Mouse (Mus musculus): ENCODE measurements around the gene Tsc2.

Gene Tsc2

DNA sequence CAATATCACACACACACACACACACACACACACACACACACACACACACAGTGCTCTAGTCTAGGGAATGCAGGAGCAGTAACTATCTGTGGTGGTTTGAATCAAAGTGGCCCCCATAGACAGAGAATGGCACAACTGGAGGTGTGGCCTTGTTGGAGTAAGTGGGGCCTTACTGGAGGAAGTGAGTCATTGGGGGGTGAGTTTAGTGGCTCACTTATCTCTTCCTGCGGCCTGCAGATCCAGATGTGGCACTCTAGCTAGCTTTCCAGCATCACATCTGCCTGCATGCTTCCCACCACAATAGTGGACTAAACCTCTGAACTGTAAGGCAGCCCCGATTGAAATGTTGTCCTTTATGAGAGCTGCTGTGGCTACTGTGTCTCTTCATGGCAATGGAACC is 21.7 kb downstream of the Tsc2 start:
- DNase-seq (ENCODE audit: low read depth, low spot score) = no peak

DNA sequence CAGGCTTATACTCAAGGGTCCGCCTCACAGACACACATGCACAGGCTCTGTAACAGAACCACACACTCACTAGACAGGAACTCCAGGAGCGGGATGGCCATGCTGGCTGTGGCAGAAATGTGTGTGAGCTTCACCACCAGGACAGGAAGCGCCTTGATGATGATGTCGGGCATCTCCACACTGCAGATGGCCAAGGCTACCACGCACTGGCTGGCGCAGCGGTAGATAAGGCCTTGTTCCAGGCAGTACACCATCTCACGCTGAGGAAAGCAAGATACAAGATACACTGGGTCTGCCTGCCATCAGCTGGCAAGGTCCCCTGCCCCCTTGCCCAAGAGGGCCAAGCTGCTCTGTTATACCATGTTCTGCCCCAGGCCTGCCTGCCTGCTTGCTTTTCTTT is 23.6 kb downstream of the Tsc2 start:
- DNase-seq (ENCODE audit: low read depth, low spot score) = no peak

DNA sequence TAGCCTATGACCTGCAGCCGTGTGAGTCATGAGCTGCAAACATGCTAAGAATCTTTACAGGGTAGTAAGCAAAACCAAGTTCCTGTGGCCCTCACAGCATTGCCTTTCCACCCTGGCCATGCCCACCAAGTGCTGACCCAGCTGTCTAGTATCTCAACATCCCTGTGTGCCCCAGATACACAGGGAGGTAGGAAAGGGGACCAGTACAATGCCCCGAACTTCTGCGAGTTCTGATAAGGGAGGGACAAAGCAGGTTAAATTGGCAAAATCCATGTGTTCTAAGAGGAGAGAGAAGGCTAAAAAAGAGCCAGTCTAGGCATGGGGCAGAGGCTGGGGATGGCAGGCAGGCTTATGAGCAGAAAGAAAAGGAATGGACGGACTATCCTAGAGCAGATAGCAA is 24.1 kb downstream of the Tsc2 start:
- DNase-seq (ENCODE audit: low read depth, low spot score) = no peak

DNA sequence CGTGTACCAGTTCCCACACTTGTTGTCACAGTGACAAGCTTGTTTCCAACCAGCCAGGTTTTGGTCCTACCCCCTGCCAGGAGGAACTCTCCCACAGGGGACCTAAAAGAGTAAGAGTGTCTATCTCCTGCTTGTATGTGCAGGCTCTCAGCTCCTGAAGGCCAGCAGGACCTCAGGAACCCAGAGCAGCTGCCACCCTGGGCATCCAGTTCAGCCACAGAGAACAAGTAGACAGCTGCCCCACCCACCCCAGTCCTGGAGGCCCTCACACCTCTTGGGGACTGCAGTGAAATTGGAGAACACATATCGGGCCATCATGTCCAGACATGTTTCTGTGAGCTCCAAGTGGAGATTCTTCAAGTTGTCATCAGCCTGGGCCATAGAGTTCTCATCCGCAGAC is 27.9 kb downstream of the Tsc2 start:
- no peak for DNase-seq (ENCODE audit: low read depth, low spot score)

- DNase-seq (ENCODE audit: low read depth, low spot score) = no peak
These were observed 28.5 kb downstream of the Tsc2 start for GRCm38 (mm10) chr17:24603961-24604360.

- DNase-seq (ENCODE audit: low read depth, low spot score) = no peak
These were observed 31.9 kb downstream of the Tsc2 start for GRCm38 (mm10) chr17:24600502-24600901.

- no peak for DNase-seq (ENCODE audit: low read depth, low spot score)
These were observed 34.4 kb downstream of the Tsc2 start for GRCm38 (mm10) chr17:24597989-24598388.

DNA sequence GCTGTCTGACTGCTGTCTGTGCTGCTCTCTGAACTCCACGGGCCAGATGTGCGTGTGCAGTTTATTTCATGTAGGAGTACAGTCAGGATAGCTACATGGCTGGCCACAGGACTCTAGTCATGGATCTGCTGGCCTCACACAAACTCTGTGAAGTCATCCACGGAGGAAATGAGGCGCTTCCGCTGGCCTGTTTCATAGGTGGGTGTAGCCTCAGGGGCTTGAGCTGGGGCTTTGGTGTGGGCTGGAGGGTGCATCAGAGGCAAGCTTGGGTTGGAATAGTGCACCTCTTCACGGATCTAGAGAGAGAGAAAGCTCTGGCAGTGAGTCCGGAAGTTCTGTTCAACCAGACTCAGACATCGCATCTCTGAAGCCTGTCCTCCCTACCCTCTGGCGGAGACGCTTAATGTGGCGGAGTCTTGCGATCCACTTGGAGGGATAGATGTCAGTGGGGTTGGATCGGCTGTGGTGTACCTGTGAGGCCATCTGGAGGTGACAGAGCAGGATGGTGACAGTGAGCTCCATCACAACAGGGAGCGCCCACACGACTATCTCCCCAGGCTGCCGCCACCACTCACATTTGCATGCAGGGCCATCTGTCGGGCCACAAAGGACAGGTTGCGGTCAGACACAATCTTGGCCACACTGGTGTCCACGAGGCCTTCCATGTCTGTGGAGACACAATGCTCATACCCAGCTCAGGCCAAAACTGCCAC is 35.8 kb downstream of the Tsc2 start:
- no peak for DNase-seq (ENCODE audit: low read depth, low spot score)

DNA sequence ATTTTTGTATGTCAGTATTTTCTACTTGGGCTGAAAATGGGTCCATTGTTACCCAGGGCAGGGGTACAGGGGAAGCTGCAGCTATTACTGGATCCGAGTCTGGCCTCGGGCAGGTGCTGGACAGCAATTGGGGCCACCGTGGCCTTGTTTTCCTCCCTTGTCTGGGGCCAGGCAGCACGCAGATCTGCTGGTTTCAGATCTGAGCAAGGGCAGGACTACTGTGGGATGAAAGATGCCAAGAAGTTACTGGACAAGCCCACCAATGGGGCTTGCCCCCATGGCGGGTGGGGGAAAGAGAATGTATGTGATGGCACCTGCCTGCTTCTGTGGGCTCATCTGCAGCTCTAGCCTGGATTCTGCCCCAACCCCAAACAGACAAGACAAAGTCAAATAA is 36.4 kb downstream of the Tsc2 start:
- no peak for DNase-seq (ENCODE audit: low read depth, low spot score)

DNA sequence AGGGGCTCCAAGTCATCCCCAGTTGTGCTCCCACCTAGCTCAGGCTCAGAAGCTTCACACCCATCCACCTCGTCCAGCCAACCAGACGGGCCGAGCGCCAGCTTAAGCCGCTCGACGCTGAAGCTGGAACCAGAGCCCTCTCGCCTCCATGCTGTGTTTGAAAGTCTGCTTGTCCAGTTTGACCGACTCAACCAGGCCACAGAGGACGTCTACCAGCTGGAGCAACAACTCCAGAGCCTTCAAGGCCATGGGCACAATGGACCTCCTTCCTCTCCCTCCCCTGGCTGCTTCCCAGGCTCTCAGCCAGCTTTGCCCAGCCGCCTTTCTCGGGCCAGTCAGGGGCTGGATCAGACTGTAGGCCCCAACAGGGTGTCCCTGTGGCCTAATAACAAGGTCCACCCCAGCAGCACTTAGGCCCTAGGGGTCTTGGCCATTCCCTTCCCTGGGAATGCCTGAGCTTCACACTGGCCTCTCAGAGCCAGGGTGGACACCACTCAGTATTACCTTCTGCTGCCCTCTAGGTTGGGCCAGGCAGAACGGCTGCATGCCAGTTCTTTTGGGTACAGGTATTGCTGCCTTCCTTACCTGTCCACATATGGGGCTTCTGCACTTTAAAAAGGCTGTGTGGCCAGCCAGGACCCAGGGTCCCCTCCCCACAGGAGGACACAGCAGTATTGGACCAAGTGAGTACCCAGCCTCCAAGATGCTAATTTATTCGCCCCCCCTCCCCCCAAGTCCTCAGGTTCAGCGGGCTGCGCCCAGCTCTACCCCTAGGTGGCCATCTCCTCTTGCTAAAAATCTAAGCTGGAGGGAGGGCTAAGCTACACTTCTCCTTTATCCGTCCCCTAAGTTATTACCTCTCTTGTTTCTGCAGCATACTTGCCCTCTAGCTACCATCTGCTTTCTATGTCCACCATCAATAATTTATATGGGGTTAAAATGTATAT is 37.0 kb downstream of the Tsc2 start:
- no peak for DNase-seq (ENCODE audit: low read depth, low spot score)

- DNase-seq (ENCODE audit: low read depth, low spot score) = no peak
These were observed 38.2 kb downstream of the Tsc2 start for GRCm38 (mm10) chr17:24593992-24594890.

GRCm38 (mm10) chr17:24593248-24593647 is 39.2 kb downstream of the Tsc2 start:
- no peak for DNase-seq (ENCODE audit: low read depth, low spot score)

DNA sequence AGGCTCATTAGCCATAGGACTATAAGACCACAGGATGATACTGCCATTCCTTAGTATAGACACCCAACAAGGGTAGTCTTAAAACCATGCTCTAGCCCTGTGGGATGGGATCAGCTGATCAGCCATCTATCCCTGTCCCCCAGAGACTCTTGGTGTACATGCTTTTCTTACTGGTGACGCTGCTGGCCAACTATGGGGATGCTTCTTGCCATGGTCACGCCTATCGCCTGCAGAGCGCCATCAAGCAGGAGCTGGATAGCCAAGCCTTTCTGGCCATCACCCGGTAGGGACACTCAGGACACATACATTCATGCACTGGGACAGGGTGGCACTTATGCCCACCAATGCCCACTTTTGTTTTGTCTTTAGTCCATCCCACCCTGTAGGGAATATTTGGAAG is 40.7 kb downstream of the Tsc2 start:
- DNase-seq (ENCODE audit: low read depth, low spot score) = no peak

- no peak for DNase-seq (ENCODE audit: low read depth, low spot score)
These were observed 41.5 kb downstream of the Tsc2 start for GRCm38 (mm10) chr17:24590943-24591342.

DNA sequence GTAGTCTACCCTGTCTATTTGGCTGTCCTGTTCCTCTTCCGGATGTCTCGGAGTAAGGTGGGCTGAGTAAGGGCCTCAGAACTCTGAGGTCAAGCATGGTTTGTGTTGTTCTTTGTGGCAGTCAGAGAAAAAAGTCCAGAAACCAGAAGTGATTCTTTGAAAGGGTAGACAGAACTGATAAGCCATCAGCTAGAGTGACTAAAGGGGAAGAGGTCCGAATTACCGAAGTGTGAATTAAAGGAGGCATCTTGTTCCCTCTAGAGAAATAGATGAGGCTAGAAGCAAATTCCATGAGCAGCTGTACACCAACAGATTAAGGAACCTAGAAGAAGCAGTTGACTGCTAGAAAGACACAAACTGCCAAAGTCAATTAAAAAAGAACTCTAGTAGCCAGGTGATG is 45.9 kb downstream of the Tsc2 start:
- DNase-seq (ENCODE audit: low read depth, low spot score) = no peak

DNA sequence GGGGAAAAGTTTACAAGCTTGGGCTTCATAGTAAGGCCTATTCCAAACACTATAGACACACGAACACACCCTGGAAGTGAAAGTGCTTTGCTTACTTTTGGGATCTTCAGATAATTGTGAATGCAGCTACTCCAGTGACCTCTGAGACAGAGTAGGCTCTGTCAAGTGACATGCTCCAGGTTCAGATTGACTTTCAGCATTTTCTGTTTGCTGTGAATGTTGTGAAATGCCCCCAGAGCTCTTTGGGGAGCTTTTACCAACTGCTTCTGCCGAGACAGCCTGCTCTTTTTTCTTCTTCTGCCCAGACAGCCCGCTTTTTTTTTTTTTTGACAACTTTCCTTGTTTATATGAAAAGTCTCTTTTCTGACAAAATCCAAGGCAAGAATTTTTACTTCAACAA is 47.9 kb downstream of the Tsc2 start:
- no peak for DNase-seq (ENCODE audit: low read depth, low spot score)

- peak; percentile 55 for DNase-seq (ENCODE audit: low read depth, low spot score)
These were observed 48.6 kb downstream of the Tsc2 start for GRCm38 (mm10) chr17:24583599-24584460.

DNA sequence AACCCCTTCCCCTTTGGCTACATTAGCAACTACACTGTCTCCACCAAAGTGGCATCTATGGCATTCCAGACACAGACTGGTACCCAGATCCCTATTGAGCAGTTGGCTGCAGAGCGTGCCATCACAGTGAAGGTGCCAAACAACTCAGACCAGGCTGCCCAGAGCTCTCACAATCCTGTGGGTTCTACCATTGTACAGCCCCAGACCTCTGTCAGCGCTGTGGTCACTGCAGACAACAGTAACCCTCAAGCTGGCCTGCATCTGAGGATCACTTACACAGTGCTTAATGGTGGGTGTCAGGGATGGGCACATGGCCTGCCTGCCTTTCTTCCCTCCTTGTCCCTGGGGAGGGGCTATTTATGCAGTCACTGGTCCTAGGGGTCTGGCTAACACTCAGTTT is 52.1 kb downstream of the Tsc2 start:
- DNase-seq (ENCODE audit: low read depth, low spot score) = no peak

DNA sequence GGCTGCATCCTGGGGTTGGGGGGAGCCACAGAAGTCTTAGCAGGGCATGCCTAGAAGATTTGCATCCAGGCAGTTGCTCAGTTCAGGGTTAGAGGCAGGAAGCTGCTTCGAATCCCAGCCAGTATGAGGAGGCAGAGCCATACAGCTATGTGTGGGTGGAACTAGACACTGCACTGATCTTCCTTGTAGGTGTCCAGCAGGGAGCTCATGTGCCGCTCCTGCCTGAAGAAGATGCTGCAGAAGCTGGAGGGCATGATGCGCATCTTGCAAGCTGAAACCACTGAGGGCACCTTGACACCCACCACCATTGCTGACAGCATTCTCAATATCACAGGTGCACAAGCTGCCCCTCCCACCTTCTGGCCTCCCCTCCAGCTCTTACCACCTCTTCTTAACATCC is 52.9 kb downstream of the Tsc2 start:
- no peak for DNase-seq (ENCODE audit: low read depth, low spot score)

DNA sequence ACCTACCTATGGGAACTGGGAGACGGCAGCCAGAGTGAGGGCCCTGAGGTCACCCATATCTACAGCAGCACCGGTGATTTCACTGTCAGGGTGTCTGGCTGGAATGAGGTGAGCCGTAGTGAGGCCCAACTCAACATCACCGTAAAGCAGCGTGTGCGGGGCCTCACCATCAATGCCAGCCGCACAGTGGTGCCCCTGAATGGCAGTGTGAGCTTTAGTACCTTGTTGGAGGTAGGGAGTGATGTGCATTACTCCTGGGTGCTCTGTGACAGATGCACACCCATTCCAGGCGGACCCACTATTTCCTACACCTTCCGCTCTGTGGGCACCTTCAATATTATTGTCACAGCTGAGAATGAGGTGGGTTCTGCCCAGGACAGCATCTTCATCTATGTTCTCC is 58.6 kb downstream of the Tsc2 start:
- DNase-seq (ENCODE audit: low read depth, low spot score) = no peak

DNA sequence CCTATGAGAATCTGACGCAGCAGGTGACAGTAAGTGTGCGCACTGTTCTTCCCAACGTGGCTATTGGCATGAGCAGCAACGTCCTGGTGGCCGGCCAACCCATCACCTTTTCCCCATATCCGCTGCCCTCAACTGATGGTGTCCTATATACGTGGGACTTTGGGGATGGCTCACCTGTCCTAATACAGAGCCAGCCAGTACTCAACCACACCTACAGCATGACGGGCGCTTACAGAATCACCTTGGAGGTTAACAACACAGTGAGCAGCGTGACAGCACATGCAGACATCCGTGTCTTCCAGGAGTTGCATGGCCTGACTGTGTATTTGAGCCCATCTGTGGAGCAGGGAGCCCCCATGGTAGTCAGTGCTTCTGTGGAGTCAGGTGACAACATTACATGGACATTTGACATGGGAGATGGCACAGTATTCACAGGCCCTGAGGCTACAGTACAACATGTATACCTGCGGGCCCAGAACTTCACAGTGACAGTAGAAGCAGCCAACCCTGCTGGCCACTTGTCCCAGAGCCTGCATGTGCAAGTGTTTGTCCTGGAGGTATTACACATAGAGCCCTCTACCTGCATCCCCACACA is 59.7 kb downstream of the Tsc2 start:
- DNase-seq (ENCODE audit: low read depth, low spot score) = no peak
